Mouse (Mus musculus) liver, embryonic 14.5 days (tissue): ENCODE results near the gene Tmprss5. TPM values are rescaled to one million over a fixed set of nuclear protein-coding genes. Genes with fewer than 3 reads are reported as not detected.

Source experiments
- ATAC-seq: fragments of 200-750 bp; cut with Nextera tagmentation; 2 replicates; pipeline ENCODE4 v1.8.0; 2017; ENCODE audit warnings: moderate number of reproducible peaks, mild to moderate bottlenecking, moderate library complexity; ENCODE audit not compliant: insufficient read depth
- DNase-seq, 3 experiments: peaks; one replicate each; pipeline ENCODE4 v3.0.0-alpha.2; 2012 to 2013; ENCODE audit warnings: low read depth in 3 of 3, low spot score in 3 of 3
- H3K27ac ChIP-seq: fragments of 300-500 bp; sonication (generic); 2 replicates; pipeline ENCODE4 v1.5.1; 2014; ENCODE audit warnings: moderate library complexity, mild to moderate bottlenecking, control low read depth, inconsistent platforms
- H3K27me3 ChIP-seq: fragments of 300-500 bp; sonication (generic); 2 replicates; pipeline ENCODE4 v1.6.1; 2014; ENCODE audit warnings: mild to moderate bottlenecking, low read length, moderate library complexity; ENCODE audit not compliant: control insufficient read depth, insufficient read depth
- H3K36me3 ChIP-seq: fragments of 300-500 bp; sonication (generic); replicated peaks from 2 replicates; pipeline ENCODE4 v1.6.1; 2014; ENCODE audit warnings: low read depth; ENCODE audit not compliant: control insufficient read depth, insufficient read depth
- H3K4me1 ChIP-seq, 2 experiments: fragments of 200-500 bp in 1 of 2; fragments of 300-500 bp in 1 of 2; sonication (generic) in 1 of 2; replicated peaks; 2 replicates each; pipeline ENCODE4 v1.6.1; 2012 to 2014; ENCODE audit warnings: antibody characterized with exemption in 1 of 2, inconsistent platforms in 1 of 2, low read length in 1 of 2; ENCODE audit not compliant: control insufficient read depth in 2 of 2, insufficient read depth in 2 of 2
- H3K4me2 ChIP-seq: fragments of 300-500 bp; sonication (generic); 2 replicates; pipeline ENCODE4 v1.6.1; 2014; ENCODE audit warnings: low read depth, mild to moderate bottlenecking, control low read depth, moderate library complexity
- H3K4me3 ChIP-seq, 2 experiments: fragments of 200-500 bp in 1 of 2; fragments of 300-500 bp in 1 of 2; sonication (generic) in 1 of 2; 2 replicates each; pipeline ENCODE4 v1.5.1; 2012 to 2014; ENCODE audit warnings: low read depth in 2 of 2, low read length in 2 of 2, mild to moderate bottlenecking in 2 of 2, control low read depth in 1 of 2, inconsistent platforms in 1 of 2, moderate library complexity in 1 of 2; ENCODE audit not compliant: insufficient read depth in 1 of 2
- H3K9ac ChIP-seq: fragments of 300-500 bp; sonication (generic); replicated peaks from 2 replicates; pipeline ENCODE4 v1.6.1; 2014; ENCODE audit warnings: mild to moderate bottlenecking, control low read depth, moderate library complexity
- H3K9me3 ChIP-seq: fragments of 300-500 bp; sonication (generic); 2 replicates; pipeline ENCODE4 v1.6.1; 2016; ENCODE audit warnings: low read length, mixed read lengths; ENCODE audit not compliant: control insufficient read depth
- CTCF ChIP-seq: IDR thresholded peaks from 2 replicates; pipeline ENCODE4 v1.5.1; 2016; ENCODE audit warnings: antibody characterized with exemption, low read depth, control low read depth
- EP300 ChIP-seq: IDR thresholded peaks from 2 replicates; pipeline ENCODE4 v1.6.1; 2016; ENCODE audit warnings: antibody characterized with exemption, low read depth
- WGBS: fragments of 180-500 bp; shearing (Covaris S2); extraction: QIAGEN DNeasy Blood & Tissue Kit; methylation state at CpG from one replicate; pipeline ENCODE4 v1.1.7; 2014; ENCODE audit not compliant: insufficient replicate concordance; 5-methylcytosine and 5-hydroxymethylcytosine counted together
- polyA plus RNA-seq, 2 experiments: library from polyadenylated mRNA; depleted of rRNA in 1 of 2; stranded (reverse) in 1 of 2; unstranded in 1 of 2; fragments of >200 nt; fragmentation: Nextera tagmentation in 1 of 2; extraction: Ambion mirVana in 1 of 2; gene quantifications; 2 replicates each; pipeline versions ENCODE4 v1.2.1 to v1.2.3; 2012 to 2014

Tmprss5 gene
- polyA plus RNA-seq, 2 experiments, result 0.02 TPM; not detected in 1

- Histone ChIP-seq H3K4me2 (no peak overlapping the region), H3K27me3 (no peaks in the 10 kb centered on the region), H3K27ac (no peak overlapping the region), H3K4me3 (no peak overlapping the region), H3K4me1 (no peaks in the 10 kb centered on the region), H3K9ac (no peak overlapping the region), H3K36me3 (no peaks in the 10 kb centered on the region), H3K9me3 (no peaks in the 10 kb centered on the region)
- no peak for TF ChIP-seq EP300
- no peak for TF ChIP-seq CTCF
- ATAC-seq, result no peak
- 38% methylated on average over 1 of the region's 1 CpGs for WGBS
- no peak for DNase-seq
Observed at GRCm38 (mm10) chr9:49102328-49102727, 21.3 kb downstream of the Tmprss5 start.

- TF ChIP-seq EP300, result no peak
- TF ChIP-seq CTCF, result no peak
Observed at GRCm38 (mm10) chr9:49109101-49109500, 28.0 kb downstream of the Tmprss5 start.

GRCm38 (mm10) chr9:49110476-49111220, 29.6 kb downstream of the Tmprss5 start:
- no peaks in the 10 kb centered on the region for H3K27me3 ChIP-seq
- no peak overlapping the region for H3K4me2 ChIP-seq
- WGBS, result 52% methylated on average over 6 of the region's 6 CpGs
- TF ChIP-seq CTCF (no peak), EP300 (no peak)
- no peaks in the 10 kb centered on the region for H3K9me3 ChIP-seq
- no peak overlapping the region for H3K4me3 ChIP-seq
- H3K36me3 ChIP-seq, result no peaks in the 10 kb centered on the region
- H3K27ac ChIP-seq, result no peak overlapping the region
- H3K9ac ChIP-seq, result no peak overlapping the region
- DNase-seq (no peak), ATAC-seq (no peak)
- H3K4me1 ChIP-seq, result no peaks in the 10 kb centered on the region

More at GRCm38 (mm10) chr9:49109101-49109500, 28.0 kb downstream of the Tmprss5 start:
- 50% methylated on average over 7 of the region's 7 CpGs for WGBS
- Histone ChIP-seq H3K9ac (no peak overlapping the region), H3K27ac (no peak overlapping the region), H3K9me3 (no peaks in the 10 kb centered on the region), H3K4me2 (no peak overlapping the region), H3K4me3 (no peak overlapping the region), H3K27me3 (no peaks in the 10 kb centered on the region), H3K4me1 (no peaks in the 10 kb centered on the region), H3K36me3 (no peaks in the 10 kb centered on the region)
- DNase-seq, result no peak
- no peak for ATAC-seq

GRCm38 (mm10) chr9:49111296-49111695, 30.2 kb downstream of the Tmprss5 start:
- Histone ChIP-seq H3K27ac (no peak overlapping the region), H3K9ac (no peak overlapping the region), H3K4me3 (no peak overlapping the region), H3K4me1 (no peaks in the 10 kb centered on the region), H3K36me3 (no peaks in the 10 kb centered on the region), H3K9me3 (no peaks in the 10 kb centered on the region), H3K27me3 (no peaks in the 10 kb centered on the region), H3K4me2 (no peak overlapping the region)
- WGBS, result 41% methylated on average over 5 of the region's 5 CpGs
- DNase-seq (no peak), ATAC-seq (no peak)
- TF ChIP-seq EP300, result no peak
- TF ChIP-seq CTCF, result no peak

GRCm38 (mm10) chr9:49118271-49118825, 37.3 kb downstream of the Tmprss5 start:
- Histone ChIP-seq H3K4me3 (no peak overlapping the region), H3K4me1 (no peaks in the 10 kb centered on the region), H3K9ac (no peak overlapping the region), H3K4me2 (no peak overlapping the region), H3K36me3 (no peaks in the 10 kb centered on the region), H3K9me3 (no peaks in the 10 kb centered on the region), H3K27ac (no peak overlapping the region), H3K27me3 (no peaks in the 10 kb centered on the region)
- TF ChIP-seq CTCF, result no peak
- no peak for TF ChIP-seq EP300
- 33% methylated on average over 3 of the region's 3 CpGs for WGBS
- ATAC-seq, result no peak
- DNase-seq, result no peak
